Mouse (Mus musculus) embryonic facial prominence, embryonic 14.5 days (tissue): ENCODE results near the gene Gm49353. TPM values are rescaled to one million over a fixed set of nuclear protein-coding genes. Genes with fewer than 3 reads are reported as not detected.

Experiments used
- ATAC-seq: fragments of 200-750 bp; cut with Nextera tagmentation; 2 replicates; pipeline ENCODE4 v1.8.0; 2017; ENCODE audit warnings: low read depth, moderate number of reproducible peaks, moderate TSS enrichment
- DNase-seq: peaks from one replicate; pipeline ENCODE4 v3.0.0-alpha.2; 2015; ENCODE audit warnings: low spot score
- H3K27ac ChIP-seq: fragments of 300-500 bp; sonication (generic); replicated peaks from 2 replicates; pipeline ENCODE4 v1.5.1; 2014; ENCODE audit warnings: low read depth, mild to moderate bottlenecking, low read length, moderate library complexity
- H3K27me3 ChIP-seq: fragments of 300-500 bp; sonication (generic); replicated peaks from 2 replicates; pipeline ENCODE4 v1.6.1; 2014; ENCODE audit warnings: low read length; ENCODE audit not compliant: control insufficient read depth, insufficient read depth
- H3K36me3 ChIP-seq: fragments of 300-500 bp; sonication (generic); 2 replicates; pipeline ENCODE4 v1.6.1; 2014; ENCODE audit warnings: low read length, mixed read lengths; ENCODE audit not compliant: control insufficient read depth, insufficient read depth
- H3K4me1 ChIP-seq: fragments of 300-500 bp; sonication (generic); 2 replicates; pipeline ENCODE4 v1.6.1; 2014; ENCODE audit warnings: antibody characterized with exemption, low read length; ENCODE audit not compliant: control insufficient read depth, insufficient read depth
- H3K4me2 ChIP-seq: fragments of 300-500 bp; sonication (generic); 2 replicates; pipeline ENCODE4 v1.6.1; 2014; ENCODE audit warnings: low read depth, mild to moderate bottlenecking, low read length, moderate library complexity, mixed read lengths
- H3K4me3 ChIP-seq: fragments of 300-500 bp; sonication (generic); 2 replicates; pipeline ENCODE4 v1.5.1; 2014; ENCODE audit warnings: low read depth, mild to moderate bottlenecking, low read length
- H3K9ac ChIP-seq: fragments of 300-500 bp; sonication (generic); 2 replicates; pipeline ENCODE4 v1.6.1; 2014; ENCODE audit warnings: low read depth, mild to moderate bottlenecking, low read length, moderate library complexity, mixed read lengths
- H3K9me3 ChIP-seq: fragments of 300-500 bp; sonication (generic); 2 replicates; pipeline ENCODE4 v1.6.1; 2016; ENCODE audit warnings: low read length; ENCODE audit not compliant: control insufficient read depth
- WGBS: fragments of 180-500 bp; shearing (Covaris S2); extraction: QIAGEN DNeasy Blood & Tissue Kit; methylation state at CpG from one replicate; pipeline ENCODE4 v1.1.7; 2014; 5-methylcytosine and 5-hydroxymethylcytosine counted together
- polyA plus RNA-seq: library from polyadenylated mRNA; unstranded; fragments of >200 nt; fragmentation: Nextera tagmentation; extraction: Ambion mirVana; gene quantifications from 2 replicates; pipeline ENCODE4 v1.2.1, GENCODE M21; 2014

Gene Gm49353
- polyA plus RNA-seq, 1 experiment from 2014 or later = 0.51 TPM

GRCm38 (mm10) chr10:29217451-29217850, 18.7 kb downstream of the Gm49353 start:
- WGBS = 63% methylated on average over 2 of the region's 2 CpGs
- no peak for ATAC-seq

GRCm38 (mm10) chr10:29225329-29225728, 26.6 kb downstream of the Gm49353 start:
- no peak overlapping the region for H3K9ac ChIP-seq
- ATAC-seq (no peak), DNase-seq (no peak)
- H3K9me3 ChIP-seq = no peaks in the 10 kb centered on the region
- 81% methylated on average over 4 of the region's 4 CpGs for WGBS
- H3K36me3 ChIP-seq = no peaks in the 10 kb centered on the region
- no peaks in the 10 kb centered on the region for H3K27me3 ChIP-seq
- no peaks in the 10 kb centered on the region for H3K4me1 ChIP-seq
- no peak overlapping the region for H3K27ac ChIP-seq
- no peak overlapping the region for H3K4me2 ChIP-seq
- H3K4me3 ChIP-seq = no peak overlapping the region

More at GRCm38 (mm10) chr10:29217451-29217850, 18.7 kb downstream of the Gm49353 start:
- no peak overlapping the region for H3K4me2 ChIP-seq
- H3K4me3 ChIP-seq = no peak overlapping the region
- no peaks in the 10 kb centered on the region for H3K4me1 ChIP-seq
- no peak overlapping the region for H3K27ac ChIP-seq
- no peaks in the 10 kb centered on the region for H3K27me3 ChIP-seq
- H3K9me3 ChIP-seq = no peaks in the 10 kb centered on the region
- no peak for DNase-seq
- no peak overlapping the region for H3K9ac ChIP-seq
- no peaks in the 10 kb centered on the region for H3K36me3 ChIP-seq

GRCm38 (mm10) chr10:29231208-29231607, 32.5 kb downstream of the Gm49353 start:
- no peaks in the 10 kb centered on the region for H3K4me1 ChIP-seq
- no peak overlapping the region for H3K27ac ChIP-seq
- no peak overlapping the region for H3K9ac ChIP-seq
- WGBS = 75% methylated on average over 2 of the region's 2 CpGs
- no peak for ATAC-seq
- no peaks in the 10 kb centered on the region for H3K9me3 ChIP-seq
- no peak overlapping the region for H3K4me3 ChIP-seq
- no peaks in the 10 kb centered on the region for H3K36me3 ChIP-seq
- no peak overlapping the region for H3K4me2 ChIP-seq
- H3K27me3 ChIP-seq = no peaks in the 10 kb centered on the region
- DNase-seq = no peak

Other genes starting within 250 kb of the Gm49353 start
- gene 2310057J18Rik, start 212.7 kb upstream of the Gm49353 start, polyA plus RNA-seq = not detected in 2 replicates
- gene Soga3, start 55.1 kb upstream of the Gm49353 start, polyA plus RNA-seq = 5.0 TPM in 2 replicates
- gene 9330159F19Rik, start 12.7 kb downstream of the Gm49353 start, polyA plus RNA-seq = 1.9 and 2.2 TPM in 2 replicates
- 24.8 and 25.3 TPM in 2 replicates for gene Echdc1, start 114.2 kb downstream of the Gm49353 start, polyA plus RNA-seq
- gene Rnf146, start 163.5 kb downstream of the Gm49353 start, polyA plus RNA-seq = 42.7 and 45.6 TPM in 2 replicates